Mouse (Mus musculus) kidney, adult 9 months (tissue): Measurements from ENCODE around the gene Csrp1.

Source experiments
- DNase-seq: peaks from one replicate; pipeline ENCODE4 v3.0.0; 2022

Gene Csrp1

GRCm38 (mm10) chr1:135777046-135777445 lies 57.2 kb downstream of the Csrp1 start:
- no peak for DNase-seq

DNA sequence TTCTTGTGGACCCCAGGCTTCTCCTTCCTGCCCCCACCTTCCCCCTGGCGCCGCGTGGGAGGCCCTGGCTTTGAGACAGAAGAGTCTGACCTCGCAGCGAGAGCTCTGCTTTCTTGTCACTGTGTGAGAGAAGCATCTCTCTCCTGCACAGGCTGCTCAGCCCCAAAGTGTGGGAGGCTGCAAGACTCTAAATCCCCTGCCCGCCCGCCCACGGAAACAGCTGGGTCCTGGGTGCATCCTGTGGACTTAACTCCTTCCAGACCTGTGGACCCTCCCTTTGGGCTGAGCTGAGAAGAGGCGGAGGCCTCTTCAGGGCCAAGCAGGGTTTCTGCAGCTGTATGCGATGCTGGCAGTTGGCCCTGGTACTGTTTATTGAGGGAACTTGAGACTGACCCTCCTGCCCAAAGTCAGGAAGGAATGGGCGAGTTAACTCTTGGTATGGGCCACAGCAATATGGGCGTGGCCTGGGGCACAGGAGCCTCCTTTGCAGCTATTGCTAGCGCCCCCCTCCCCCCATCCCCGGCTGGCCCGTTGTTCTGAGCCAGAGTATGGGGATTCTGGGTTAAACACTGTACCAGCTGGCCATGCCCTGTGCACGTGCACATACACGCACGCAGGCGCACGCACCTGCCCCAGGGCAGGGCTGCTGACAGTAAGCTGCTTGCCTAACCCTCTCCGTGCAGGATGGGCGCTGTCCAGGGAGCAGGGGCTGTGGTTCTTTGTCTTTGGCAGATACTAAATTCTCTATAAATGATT lies 59.1 kb downstream of the Csrp1 start, which contains the start of gene Tnni1:
Tnni1 (plus strand) TSS at position 655 of the 756 bp plus-strand sequence.
- DNase-seq, result no peak

GRCm38 (mm10) chr1:135780649-135781048 lies 60.8 kb downstream of the Csrp1 start:
- DNase-seq, result no peak

GRCm38 (mm10) chr1:135781220-135781619 lies 61.4 kb downstream of the Csrp1 start:
- peak; percentile 71 for DNase-seq

DNA sequence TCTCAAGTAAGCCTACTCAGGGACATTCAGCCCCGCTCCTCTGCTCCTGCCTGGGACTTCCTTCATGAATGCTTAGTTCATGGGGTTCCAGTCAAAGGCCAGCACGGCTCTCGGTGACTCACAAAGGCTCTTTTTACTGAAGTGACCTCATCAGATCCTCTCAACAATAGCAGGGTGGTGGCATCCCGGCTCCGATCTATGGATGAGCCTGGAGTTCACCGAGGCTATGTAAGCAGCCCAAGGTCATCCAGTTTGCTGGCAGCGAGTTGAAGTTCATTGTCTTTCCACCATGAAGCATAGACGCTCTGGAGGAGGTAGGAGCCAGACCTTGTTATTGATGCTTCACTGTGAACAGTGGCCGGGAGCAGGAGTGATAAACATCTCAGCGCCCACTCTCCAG lies 63.0 kb downstream of the Csrp1 start:
- no peak for DNase-seq

DNA sequence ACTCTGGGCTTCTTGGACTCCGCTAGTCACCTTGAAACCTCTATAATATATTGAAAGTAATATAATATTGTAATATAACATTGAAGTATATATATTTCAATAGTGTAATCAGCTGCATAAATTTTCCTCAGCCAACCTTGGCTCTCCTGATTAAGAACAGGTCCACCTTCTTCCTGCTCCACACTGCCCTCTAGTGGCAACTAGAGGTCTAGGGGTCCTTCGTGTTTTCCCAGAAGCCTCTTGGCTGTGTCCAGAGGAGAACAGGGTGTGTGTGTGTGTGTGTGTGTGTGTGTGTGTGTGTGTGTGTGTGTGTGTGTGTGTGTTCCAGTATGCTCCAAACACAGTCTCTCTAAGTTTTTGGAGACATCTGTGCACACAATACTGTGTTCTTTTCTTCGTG lies 67.9 kb downstream of the Csrp1 start:
- DNase-seq, result peak; percentile 77

DNA sequence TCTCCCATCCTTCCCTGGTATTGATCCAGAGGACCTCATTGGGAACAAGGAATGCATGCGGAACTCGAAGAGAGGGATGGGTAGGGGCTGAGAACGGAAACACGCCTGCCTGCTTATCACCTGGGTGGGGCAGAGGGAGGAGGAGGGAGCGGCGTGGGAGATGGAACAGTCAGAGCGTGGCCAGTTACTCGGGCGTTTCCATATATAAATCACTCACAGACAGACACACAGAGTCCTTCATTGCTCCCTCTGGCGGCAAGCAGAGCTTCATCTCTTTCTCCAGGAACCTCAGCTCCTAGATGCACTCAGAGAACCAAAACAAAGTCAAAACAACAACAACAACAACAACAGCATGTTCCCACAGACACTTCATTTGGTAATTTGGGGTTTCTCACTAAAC lies 68.8 kb downstream of the Csrp1 start:
- no peak for DNase-seq

- DNase-seq, result peak; percentile 67
Measured at GRCm38 (mm10) chr1:135789815-135790214, 70.0 kb downstream of the Csrp1 start.

DNA sequence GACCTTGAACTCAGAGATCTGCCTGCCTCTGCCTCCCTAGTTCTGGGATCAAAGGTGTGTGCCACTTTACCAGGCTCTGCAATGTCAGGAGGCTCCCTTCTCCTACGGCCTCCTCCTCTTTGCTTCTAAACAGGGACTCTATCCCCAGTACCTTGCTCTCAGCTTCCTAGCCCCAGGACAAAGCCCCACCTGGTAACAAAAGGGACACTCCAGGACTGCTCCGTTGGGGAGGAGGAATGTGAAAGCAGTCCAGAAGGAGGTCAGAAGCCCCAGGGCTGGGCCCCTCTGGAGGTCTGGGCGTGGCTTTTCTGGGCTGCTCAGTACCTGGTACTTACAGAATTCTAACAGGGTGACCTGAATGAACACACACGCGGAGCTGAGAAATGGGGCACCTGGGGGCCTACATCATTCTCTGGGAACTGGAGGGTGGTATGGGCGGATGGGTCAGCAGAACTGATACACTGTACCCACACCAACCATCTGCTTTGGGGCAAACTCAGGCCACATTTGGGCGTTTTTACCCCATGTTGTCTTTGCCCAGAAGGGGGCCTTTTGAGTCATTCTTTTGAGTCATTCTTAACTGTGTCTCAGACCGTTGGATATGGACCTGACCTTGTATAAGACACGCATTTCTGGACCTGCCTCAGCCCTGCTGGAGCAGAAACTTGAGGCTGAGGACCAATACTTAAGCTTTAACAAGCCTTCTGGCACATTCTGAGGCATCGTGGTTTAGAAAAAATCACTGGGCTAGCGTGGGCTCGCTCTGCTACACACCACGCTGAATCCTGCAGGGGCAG lies 72.5 kb downstream of the Csrp1 start:
- DNase-seq, result no peak

DNA sequence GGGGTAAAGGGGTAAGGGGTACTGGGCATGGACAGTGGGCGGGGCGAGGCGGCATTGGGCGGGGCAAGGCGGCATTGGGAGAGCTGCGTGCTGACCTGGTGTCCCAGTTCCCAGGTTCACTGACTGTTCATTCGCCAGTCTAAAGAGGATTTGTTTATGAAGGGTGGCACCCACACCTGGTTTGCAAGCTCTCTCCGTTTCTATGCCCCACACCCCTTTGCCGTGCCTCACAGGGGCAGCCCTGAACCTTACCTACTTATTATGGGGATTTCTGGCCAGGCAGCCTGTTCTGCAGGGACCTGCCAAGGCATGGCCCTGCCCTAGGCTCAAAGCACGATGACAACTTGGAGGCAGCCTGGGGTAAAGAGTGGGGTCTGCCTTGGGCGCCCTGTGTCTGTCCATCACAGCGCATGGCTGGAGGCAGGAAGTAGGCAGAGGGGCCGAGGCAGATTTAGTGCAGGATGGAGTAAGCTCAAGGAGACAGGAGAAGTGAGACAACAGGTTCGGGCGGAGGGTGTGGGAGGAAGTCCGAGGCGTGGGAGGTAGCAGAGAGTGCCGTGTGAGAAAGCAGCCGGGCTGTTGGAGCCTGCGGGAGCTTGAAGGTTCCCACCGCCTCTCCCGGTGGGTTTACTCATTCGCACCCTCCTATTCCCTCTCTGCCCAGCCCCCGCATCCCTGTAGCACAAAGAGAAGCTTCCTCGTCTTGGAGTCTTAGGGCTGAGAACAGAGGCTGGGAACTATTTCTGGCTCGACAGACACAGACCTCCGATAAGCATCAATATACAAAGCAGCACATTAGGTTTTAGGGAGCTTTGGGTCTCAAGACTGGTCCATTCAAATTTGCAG lies 73.7 kb downstream of the Csrp1 start:
- DNase-seq, result no peak

DNA sequence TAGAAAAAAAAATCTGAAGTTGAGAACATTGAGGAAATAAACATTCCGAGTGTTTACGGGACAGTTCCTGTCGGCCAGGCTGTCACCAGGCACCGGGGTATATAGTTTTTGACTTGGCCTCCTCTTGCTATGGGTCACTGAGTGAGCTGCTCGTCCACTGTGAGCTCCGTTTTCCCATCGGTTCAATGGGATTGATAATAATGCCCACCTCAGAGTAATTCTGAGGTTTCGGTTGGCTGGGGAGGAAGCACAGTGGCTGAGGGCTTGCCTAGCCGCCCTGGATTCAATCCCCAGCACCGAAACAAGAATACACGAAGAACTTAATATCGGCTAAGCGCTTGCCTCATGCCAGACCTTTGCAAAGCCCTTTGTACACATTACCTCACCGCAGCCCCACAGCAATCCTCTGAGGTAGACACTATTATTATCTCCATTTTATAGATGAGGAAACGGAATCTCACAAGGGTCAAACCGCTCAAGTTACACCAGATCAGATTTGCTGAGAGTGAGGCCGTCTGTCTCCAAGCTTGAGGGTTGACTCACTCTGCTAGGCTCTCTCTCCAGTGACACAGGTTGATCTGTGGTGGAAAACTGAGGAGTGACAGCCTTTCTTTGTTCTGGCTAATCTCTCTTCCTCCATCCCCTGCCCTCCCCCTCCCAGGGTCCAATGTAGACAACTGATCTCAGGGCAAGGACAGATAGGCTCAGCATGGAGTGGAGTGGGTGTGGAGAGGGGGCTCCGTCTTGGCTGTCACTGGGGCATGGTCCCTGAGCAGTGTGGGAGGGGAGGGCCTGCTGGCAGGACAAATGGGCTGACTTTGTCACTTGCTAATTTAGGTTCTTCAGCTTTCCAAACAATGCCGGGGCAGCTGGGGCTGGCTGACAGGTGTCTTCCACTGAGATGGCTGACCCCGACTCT lies 74.6 kb downstream of the Csrp1 start:
- DNase-seq, result no peak

DNA sequence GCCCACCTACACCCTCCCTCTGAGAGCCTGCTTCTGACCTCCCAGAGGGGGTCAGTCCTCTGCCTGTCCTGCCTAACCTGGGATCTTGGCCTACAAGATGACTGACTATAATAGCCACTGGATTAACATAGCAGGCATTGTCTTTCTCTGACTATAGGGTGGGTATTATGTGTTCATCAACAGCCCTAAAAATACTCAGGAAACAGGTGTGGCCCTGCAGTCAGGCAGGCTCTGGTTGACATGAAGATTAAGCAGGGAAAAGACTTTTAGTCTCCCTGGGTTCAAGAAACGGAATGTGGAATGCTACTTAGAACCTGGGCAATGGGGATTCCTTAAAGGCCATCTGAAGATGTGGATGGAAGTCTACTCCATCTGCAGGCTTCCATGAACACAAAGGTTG lies 78.6 kb downstream of the Csrp1 start:
- no peak for DNase-seq

DNA sequence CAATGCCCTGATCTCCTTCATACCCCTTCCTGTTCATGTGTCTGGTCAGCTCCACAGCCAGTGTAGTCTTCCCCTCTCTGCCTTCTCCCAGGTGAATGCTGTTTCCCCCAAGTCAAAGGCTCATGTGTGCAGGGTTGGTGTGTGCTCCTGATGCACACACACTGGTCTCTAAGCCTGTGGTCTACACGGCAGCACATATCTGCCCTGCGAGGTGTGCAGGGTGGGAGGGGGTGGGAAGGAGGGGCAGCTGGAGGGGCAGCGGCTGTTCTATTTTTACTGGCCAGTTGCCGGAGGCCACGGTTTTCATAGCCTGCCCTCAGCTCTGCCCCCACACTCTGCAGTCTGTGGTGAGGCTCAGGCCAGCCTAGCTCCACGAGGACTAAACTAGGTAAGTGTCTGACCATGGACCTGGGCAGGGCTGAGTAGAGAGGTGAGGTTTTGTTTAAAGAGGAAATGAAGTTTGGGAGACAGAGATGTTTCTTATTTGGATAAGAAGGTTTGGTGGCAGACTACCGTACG lies 79.3 kb downstream of the Csrp1 start:
- no peak for DNase-seq

DNA sequence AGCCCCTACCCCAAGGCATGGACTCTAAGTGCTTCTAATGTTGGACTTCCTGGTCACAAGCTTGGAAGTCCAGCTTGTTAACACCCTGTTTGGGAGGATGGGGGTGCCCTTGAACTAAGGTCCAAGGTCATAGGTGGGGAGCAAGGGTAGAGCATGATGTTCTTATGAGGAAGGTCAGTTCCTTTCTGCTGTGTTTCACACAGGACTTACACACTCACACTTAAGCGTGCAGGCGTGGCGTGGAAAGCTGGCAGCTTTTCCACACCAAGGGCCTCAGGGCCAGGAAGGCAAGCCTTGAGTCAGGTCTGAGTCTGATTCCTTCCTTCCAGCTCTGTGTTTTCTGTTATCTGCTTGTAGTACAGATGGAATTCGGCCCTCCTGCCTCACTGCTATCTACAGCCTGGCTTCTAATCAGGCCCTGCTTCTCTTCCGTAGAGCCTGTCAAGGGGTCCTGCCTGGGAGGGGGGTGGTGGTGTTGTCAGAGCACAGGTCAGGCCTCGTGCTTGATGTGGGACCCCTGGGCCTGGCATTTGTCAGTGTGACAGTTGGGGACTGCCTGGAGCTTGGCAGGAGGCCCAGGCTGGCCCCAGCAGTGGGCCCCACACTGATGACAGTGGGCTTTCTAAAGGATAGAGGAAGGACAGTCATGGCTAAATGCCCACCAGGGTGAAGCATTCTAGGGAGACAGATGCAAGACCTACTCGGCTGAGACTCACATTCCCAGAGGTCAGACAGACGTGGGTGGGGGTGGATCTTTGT lies 80.5 kb downstream of the Csrp1 start:
- no peak for DNase-seq
